Mouse (Mus musculus): Measurements from ENCODE around the gene Carhsp1.

DNA sequence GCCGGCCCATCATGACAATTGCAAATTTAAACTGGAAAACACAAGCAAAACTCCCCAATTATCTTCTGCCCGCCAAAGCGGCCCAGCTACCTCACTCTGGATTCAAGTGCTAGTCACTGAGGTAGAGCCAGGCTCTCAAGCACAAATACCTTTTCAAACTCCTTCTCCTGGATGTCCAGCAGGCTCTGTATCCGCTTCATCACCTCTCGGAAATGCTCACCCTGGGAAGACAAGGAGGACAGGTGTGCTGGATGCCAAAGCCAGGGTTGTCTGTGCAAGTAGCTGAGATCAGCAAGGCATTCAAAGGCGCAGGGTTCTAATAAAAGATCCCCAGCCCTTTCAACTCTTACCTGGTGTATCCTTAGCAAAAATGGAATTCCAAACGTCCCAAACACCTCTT lies 19.3 kb upstream of the Carhsp1 start:
- TF ChIP-seq CTCF (conservative IDR thresholded peaks at IDR 0.05; ENCODE audit: insufficient read depth, insufficient read length, low read depth, low read length) (no peak), POLR2A (IDR thresholded peaks at IDR 0.05; ENCODE audit: low read depth, low read length) (no peak)
